Mouse (Mus musculus) lung, adult 2 months (tissue): Measurements from ENCODE around the gene Zscan26.

Experiments
- CTCF ChIP-seq: fragments of 200-500 bp; IDR thresholded peaks from 2 replicates; pipeline ENCODE4 v1.5.1; 2011; ENCODE audit warnings: mild to moderate bottlenecking, low read length, control low read depth; ENCODE audit not compliant: insufficient read depth
- POLR2A ChIP-seq: fragments of 200-500 bp; IDR thresholded peaks from 2 replicates; pipeline ENCODE4 v1.6.1; 2011; ENCODE audit warnings: low read depth, mild to moderate bottlenecking, control low read depth, low read length, borderline replicate concordance; ENCODE audit errors: extremely low read depth

DNA sequence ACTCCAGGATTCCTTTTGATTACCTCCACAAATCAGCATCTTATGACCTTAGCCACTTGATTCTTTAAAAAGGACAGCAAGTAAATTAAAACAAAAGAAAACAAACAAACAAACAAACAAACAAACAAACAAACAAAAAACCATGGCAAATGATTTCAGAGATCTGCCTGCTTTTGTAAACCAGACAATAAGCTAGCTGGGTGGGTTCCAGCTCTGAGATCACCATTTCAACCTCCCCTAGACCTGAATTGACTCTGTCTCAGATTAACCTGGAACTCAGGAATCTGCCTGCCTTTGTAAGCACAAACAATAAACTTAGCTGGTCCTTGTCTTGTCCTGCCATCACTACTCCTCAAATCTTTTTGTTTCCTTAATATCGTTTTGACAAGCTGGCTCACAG lies 33.4 kb upstream of the Zscan26 start:
- TF ChIP-seq POLR2A (no peak), CTCF (no peak)
